ENCODE assay signal across 10 mouse cellular contexts in genomic region chr11:79646467-79647070, GRCm38 (mm10). TPM values are rescaled to one million over a fixed set of nuclear protein-coding genes. Genes with fewer than 3 reads are reported as not detected.
A peak's percentile ranks its signal among the peaks of the same experiment; 100 is the strongest.
DNase-seq lines count a peak whose midpoint lies in the region; ATAC-seq and TF ChIP-seq lines count a peak whose summit lies in the region.
"Had no signal": no experiment of that assay in that cellular context is flagged by ENCODE, and none has a peak within 500 bp of the region (broad histone marks: within the 10 kb centered on the region; RNA-seq: fewer than 3 reads in every experiment).

No protein-coding gene starts in this region.

- DNase-seq in Patski (ENCODE audit: low read depth, low spot score), result peak; percentile 62
- DNase-seq in embryo, embryonic 9.5 days (ENCODE audit: extremely low spot score), result peak; percentile 59
- peak; percentile 82 for DNase-seq in kidney, adult 11 months
- DNase-seq in midbrain, embryonic 14.5 days, result peak; percentile 64
- DNase-seq in cerebellum, postnatal 25 days, result no peak
- no peak for DNase-seq in gastrocnemius, postnatal 36 days
- no peak for DNase-seq in frontal cortex, postnatal 25 days (ENCODE audit: low spot score in 2 of 2)
- no peak for DNase-seq in adrenal gland, postnatal 10 days

- no peak overlapping the region; the same call in 1 of the 2 replicates for H3K9ac ChIP-seq in midbrain, embryonic 14.5 days (replicated peaks; ENCODE audit: low read length)
- H3K9ac ChIP-seq: heart, embryonic 13.5 days; liver, embryonic 15.5 days had no signal

- TF ChIP-seq CTCF in Patski (IDR thresholded peaks at IDR 0.05), result no peak

- H3K4me2 ChIP-seq in midbrain, embryonic 14.5 days (ENCODE audit: low read length), result no peak overlapping the region
- H3K4me2 ChIP-seq: heart, embryonic 13.5 days; liver, embryonic 15.5 days had no signal

- in situ Hi-C loops in Patski (cut with MboI; ENCODE audit: low pct_unique_long_range_greater_than_20kb), result no loop called here

- peak overlapping the region; percentile 52 for H3K27ac ChIP-seq in midbrain, embryonic 14.5 days (replicated peaks; ENCODE audit: low read depth, low read length)
- H3K27ac ChIP-seq: heart, embryonic 13.5 days; liver, embryonic 15.5 days had no signal

- H3K27me3 ChIP-seq in Patski, result no peaks in the 10 kb centered on the region
- H3K27me3 ChIP-seq in midbrain, embryonic 14.5 days (ENCODE audit: control insufficient read depth, insufficient read depth, low read length), result no peaks in the 10 kb centered on the region
- H3K27me3 ChIP-seq: liver, embryonic 15.5 days had no signal

- 5% methylated on average over 12 of the region's 12 CpGs for WGBS in midbrain, embryonic 14.5 days

- POLR2A ChIA-PET in Patski (lab: Charles Lee), result interaction anchor here (0.9 to 1.7 kb wide), 3 partner anchors 8 to 30 kb away, joined by 3 to 4 read pairs (median 3); no protein-coding TSS in a partner anchor

- H3K4me1 ChIP-seq in midbrain, embryonic 14.5 days (ENCODE audit: control insufficient read depth, insufficient read depth, low read length), result peaks cover 17% of the 10 kb centered on the region

- H3K9me3 ChIP-seq in midbrain, embryonic 14.5 days (ENCODE audit: control insufficient read depth, low read length), result no peaks in the 10 kb centered on the region
- H3K9me3 ChIP-seq: heart, embryonic 13.5 days; liver, embryonic 15.5 days had no signal

- no peaks in the 10 kb centered on the region for H3K36me3 ChIP-seq in midbrain, embryonic 14.5 days (ENCODE audit: control insufficient read depth, insufficient read depth, low read length)
- H3K36me3 ChIP-seq: heart, embryonic 13.5 days; liver, embryonic 15.5 days had no signal

- ATAC-seq in Patski, result peak; percentile 60
- ATAC-seq in midbrain, embryonic 14.5 days (ENCODE audit: low FRiP score, low TSS enrichment), result no peak

- CTCF ChIA-PET in Patski (lab: Charles Lee), result interaction anchor here (0.6 to 2.0 kb wide), 4 partner anchors 16 to 240 kb away, joined by 3 to 5 read pairs (median 4); no protein-coding TSS in a partner anchor

- intact Hi-C loops in gastrocnemius, postnatal 36 days (cut with DNase I), result no loop called here

- no peak overlapping the region for H3K4me3 ChIP-seq in midbrain, embryonic 14.5 days (replicated peaks; ENCODE audit: low read depth, low read length)
- H3K4me3 ChIP-seq: heart, embryonic 13.5 days; liver, embryonic 15.5 days had no signal

RNA-seq across cellular contexts. Expression of gene Rab11fip4, which starts 55.6 kb away (rescaled TPM):
- polyA plus RNA-seq in Patski (2021), result 0.40 TPM
- polyA plus RNA-seq in midbrain, embryonic 14.5 days (2014; fragmentation: Nextera tagmentation; extraction: Ambion mirVana), result 22.0 and 24.4 TPM in 2 replicates
- under 1 TPM; 0.44 to 0.77 TPM for total RNA-seq in gastrocnemius, postnatal 36 days (2021)
- 1 to 10 TPM; 5.1 to 5.9 TPM for total RNA-seq in adrenal gland, postnatal 10 days (2021)

Comparison
In these comparisons a context has a peak if more than half of its experiments do, and no peak if none do; other contexts are left out.
1. DNase-seq: peak in Patski (single experiment), embryo, embryonic 9.5 days (single experiment), kidney, adult 11 months (single experiment) and midbrain, embryonic 14.5 days (single experiment); none in cerebellum, postnatal 25 days (0 of 2), gastrocnemius, postnatal 36 days (0 of 2), frontal cortex, postnatal 25 days (0 of 2) and adrenal gland, postnatal 10 days (single experiment).